Mouse (Mus musculus) E14TG2a.4 (cell line): ENCODE data around the gene Ccnb1.

Experiments used
- CTCF ChIP-seq: conservative IDR thresholded peaks from 2 replicates; pipeline ENCODE4 v1.5.1; 2014; ENCODE audit warnings: low read length
- NANOG ChIP-seq: IDR thresholded peaks from 2 replicates; pipeline ENCODE4 v1.6.1; 2014; ENCODE audit warnings: borderline replicate concordance, low read length, mixed read lengths
- POU5F1 ChIP-seq: IDR thresholded peaks from 2 replicates; pipeline ENCODE4 v1.6.1; 2014; ENCODE audit warnings: low read length, borderline replicate concordance

DNA sequence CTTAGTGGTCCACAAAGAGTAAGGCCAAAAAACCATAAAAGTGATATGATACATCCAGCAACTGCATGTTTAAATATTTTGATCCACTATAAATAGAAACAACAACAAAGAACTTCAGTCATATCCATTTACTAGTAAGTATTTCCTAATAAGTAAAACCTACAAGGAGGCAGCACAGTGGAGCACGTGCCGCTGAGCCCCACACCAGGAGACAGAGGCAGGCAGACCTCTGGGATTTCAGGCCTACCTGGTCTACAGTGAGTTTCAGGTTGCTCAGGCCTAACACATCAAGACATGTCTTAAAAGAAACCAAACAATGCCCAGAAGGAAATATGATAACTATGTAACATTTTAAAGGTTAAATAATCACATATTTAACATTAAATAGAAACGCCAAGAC is 38.5 kb upstream of the Ccnb1 start:
- TF ChIP-seq CTCF, result no peak
- TF ChIP-seq NANOG, result no peak
- TF ChIP-seq POU5F1, result no peak
